Mouse (Mus musculus) CH12.LX (cell line): ENCODE measurements at regions not wholly inside any gene's neighbourhood (a gene's known extent, or its start where the extent isn't known, plus 50 kb on each side); places are given as distances from the start of the nearest gene placed in this dataset.

Source experiments
- CTCF ChIP-seq, 2 experiments: IDR thresholded peaks in 1 of 2; conservative IDR thresholded peaks in 1 of 2; 2 replicates each; pipeline ENCODE4 v1.5.1; 2011 to 2012; ENCODE audit warnings: low read depth in 2 of 2, low read length in 2 of 2, improper control_type of control experiment in 1 of 2, inconsistent platforms in 1 of 2, mild to moderate bottlenecking in 1 of 2, moderate library complexity in 1 of 2
- EP300 ChIP-seq: IDR thresholded peaks from 2 replicates; pipeline ENCODE4 v1.6.1; 2011; ENCODE audit warnings: low read length, improper control_type of control experiment
- JUND ChIP-seq: conservative IDR thresholded peaks from 2 replicates; pipeline ENCODE4 v1.6.1; 2011; ENCODE audit warnings: low read depth, low read length, improper control_type of control experiment
- KAT2A ChIP-seq: IDR thresholded peaks from 2 replicates; pipeline ENCODE4 v1.6.1; 2012; ENCODE audit warnings: low read length, improper control_type of control experiment, inconsistent platforms; ENCODE audit not compliant: insufficient replicate concordance
- MAX ChIP-seq: IDR thresholded peaks from 2 replicates; pipeline ENCODE4 v1.6.1; 2011; ENCODE audit warnings: low read length, improper control_type of control experiment
- POLR2A ChIP-seq: IDR thresholded peaks from 2 replicates; pipeline ENCODE4 v1.6.1; 2011; ENCODE audit warnings: low read depth, mild to moderate bottlenecking, improper control_type of control experiment, low read length
- POLR2AphosphoS2 ChIP-seq: IDR thresholded peaks from 2 replicates; pipeline ENCODE4 v1.6.1; 2011; ENCODE audit warnings: low read depth, low read length, improper control_type of control experiment
- RAD21 ChIP-seq: IDR thresholded peaks from 2 replicates; pipeline ENCODE4 v1.6.1; 2011; ENCODE audit warnings: low read depth, mild to moderate bottlenecking, low read length, improper control_type of control experiment, moderate library complexity
- SMC3 ChIP-seq: IDR thresholded peaks from 2 replicates; pipeline ENCODE4 v1.6.1; 2011; ENCODE audit warnings: low read depth, low read length, improper control_type of control experiment
- ZNF384 ChIP-seq: IDR thresholded peaks from 2 replicates; pipeline ENCODE4 v1.6.1; 2012; ENCODE audit warnings: low read depth, low read length, improper control_type of control experiment, inconsistent platforms

- no peak for TF ChIP-seq POLR2AphosphoS2
- TF ChIP-seq CTCF (conservative IDR thresholded peaks at IDR 0.05 in 1 of 2, IDR thresholded peaks at IDR 0.05 in 1 of 2; ENCODE audit: low read depth in 2 of 2, low read length in 2 of 2) = no peak
- no peak for TF ChIP-seq RAD21
- no peak for TF ChIP-seq EP300
- TF ChIP-seq POLR2A = no peak
- TF ChIP-seq SMC3 = no peak
- TF ChIP-seq MAX = no peak
- TF ChIP-seq ZNF384 = no peak
- TF ChIP-seq JUND = no peak
- TF ChIP-seq KAT2A = no peak
Observed at GRCm38 (mm10) chr17:4429036-4429435, 565.1 kb upstream of the Arid1b start.
